Mouse (Mus musculus) urinary bladder, postnatal 10 days (tissue): ENCODE measurements around the gene Bbs5.
"Not testable (repeated sequence)": the region's sequence is repeated elsewhere in the genome, so short reads cannot be mapped to it uniquely, and the experiment has no call there.

Experiments
- DNase-seq: peaks from one replicate; pipeline ENCODE4 v3.0.0; 2022; ENCODE audit warnings: low spot score

Bbs5 gene

GRCm38 (mm10) chr2:69673723-69674122, 26.8 kb downstream of the Bbs5 start:
- DNase-seq = no peak

- DNase-seq = no peak
Measured at GRCm38 (mm10) chr2:69675266-69675665, 28.3 kb downstream of the Bbs5 start.

- no peak for DNase-seq
Measured at GRCm38 (mm10) chr2:69676713-69677112, 29.7 kb downstream of the Bbs5 start.

- not testable (repeated sequence) for DNase-seq
Measured at GRCm38 (mm10) chr2:69677215-69677614, 30.2 kb downstream of the Bbs5 start.

- no peak for DNase-seq
Measured at GRCm38 (mm10) chr2:69679990-69680389, 33.0 kb downstream of the Bbs5 start.

GRCm38 (mm10) chr2:69681931-69682330, 35.0 kb downstream of the Bbs5 start:
- no peak for DNase-seq

GRCm38 (mm10) chr2:69683036-69683805, 36.2 kb downstream of the Bbs5 start:
- DNase-seq = no peak

GRCm38 (mm10) chr2:69684488-69684887, 37.5 kb downstream of the Bbs5 start:
- DNase-seq = no peak

GRCm38 (mm10) chr2:69690214-69690613, 43.2 kb downstream of the Bbs5 start:
- DNase-seq = no peak

GRCm38 (mm10) chr2:69690843-69691242, 43.9 kb downstream of the Bbs5 start:
- DNase-seq = no peak

- no peak for DNase-seq
Measured at GRCm38 (mm10) chr2:69693501-69693900, 46.5 kb downstream of the Bbs5 start.

- DNase-seq = no peak
Measured at GRCm38 (mm10) chr2:69700446-69700845, 53.5 kb downstream of the Bbs5 start.

- DNase-seq = no peak
Measured at GRCm38 (mm10) chr2:69712171-69712570, 65.2 kb downstream of the Bbs5 start.

GRCm38 (mm10) chr2:69712981-69713625, 66.1 kb downstream of the Bbs5 start, which contains the start of gene Fastkd1:
TSS of gene Fastkd1 (minus strand) at chr2:69713516.
- peak; percentile 37 for DNase-seq

GRCm38 (mm10) chr2:69713626-69714014, 66.6 kb downstream of the Bbs5 start:
- no peak for DNase-seq

GRCm38 (mm10) chr2:69714126-69714525, 67.2 kb downstream of the Bbs5 start:
- DNase-seq = no peak

GRCm38 (mm10) chr2:69716483-69716882, 69.5 kb downstream of the Bbs5 start:
- no peak for DNase-seq
